Mouse (Mus musculus) embryo, embryonic 10.5 days (tissue): ENCODE results near the gene Rassf5.
"Not testable (repeated sequence)": the region's sequence is repeated elsewhere in the genome, so short reads cannot be mapped to it uniquely, and the experiment has no call there.

Experiments
- DNase-seq: peaks from one replicate; pipeline ENCODE4 v3.0.0-alpha.2; 2015; ENCODE audit warnings: low spot score

The Rassf5 gene

GRCm38 (mm10) chr1:131178083-131178482, 67.0 kb downstream of the Rassf5 start:
- no peak for DNase-seq

- DNase-seq: no peak
These were observed 67.8 kb downstream of the Rassf5 start for GRCm38 (mm10) chr1:131177249-131177648.

GRCm38 (mm10) chr1:131175819-131176218, 69.2 kb downstream of the Rassf5 start:
- no peak for DNase-seq

GRCm38 (mm10) chr1:131175189-131175588, 69.9 kb downstream of the Rassf5 start:
- DNase-seq: no peak

GRCm38 (mm10) chr1:131174299-131174861, 70.7 kb downstream of the Rassf5 start:
- DNase-seq: no peak

GRCm38 (mm10) chr1:131173809-131174208, 71.2 kb downstream of the Rassf5 start:
- DNase-seq: no peak

GRCm38 (mm10) chr1:131173001-131173400, 72.1 kb downstream of the Rassf5 start:
- no peak for DNase-seq

GRCm38 (mm10) chr1:131167612-131168011, 77.4 kb downstream of the Rassf5 start:
- no peak for DNase-seq

GRCm38 (mm10) chr1:131164427-131164826, 80.6 kb downstream of the Rassf5 start:
- DNase-seq: no peak

GRCm38 (mm10) chr1:131161091-131161490, 84.0 kb downstream of the Rassf5 start:
- DNase-seq: no peak

GRCm38 (mm10) chr1:131159573-131160327, 85.3 kb downstream of the Rassf5 start:
- DNase-seq: not testable (repeated sequence)

GRCm38 (mm10) chr1:131155456-131155855, 89.6 kb downstream of the Rassf5 start:
- peak; percentile 66 for DNase-seq

GRCm38 (mm10) chr1:131153018-131153629, 91.9 kb downstream of the Rassf5 start, which contains the start of gene Eif2d:
TSS of gene Eif2d (plus strand) at chr1:131153181.
- peak; percentile 93 for DNase-seq

- no peak for DNase-seq
These were observed 95.6 kb downstream of the Rassf5 start for GRCm38 (mm10) chr1:131149496-131149895.

- no peak for DNase-seq
These were observed 98.9 kb downstream of the Rassf5 start for GRCm38 (mm10) chr1:131146181-131146614.

GRCm38 (mm10) chr1:131145222-131145621, 99.8 kb downstream of the Rassf5 start:
- not testable (repeated sequence) for DNase-seq

- DNase-seq: no peak
These were observed 102.6 kb downstream of the Rassf5 start for GRCm38 (mm10) chr1:131142472-131142871.

- no peak for DNase-seq
These were observed 103.6 kb downstream of the Rassf5 start for GRCm38 (mm10) chr1:131141449-131141848.

GRCm38 (mm10) chr1:131139102-131140095, 105.7 kb downstream of the Rassf5 start:
- peak; percentile 51 for DNase-seq

GRCm38 (mm10) chr1:131138191-131139016, 106.7 kb downstream of the Rassf5 start, which contains the start of gene Dyrk3:
TSS of gene Dyrk3 (minus strand) at chr1:131138340.
- DNase-seq: peak; percentile 96

- DNase-seq: peak; percentile 64
These were observed 107.3 kb downstream of the Rassf5 start for GRCm38 (mm10) chr1:131137717-131138118.
